Mouse (Mus musculus) bone marrow, adult 2 months (tissue): Measurements from ENCODE around the gene Stn1.

Source experiments
- CTCF ChIP-seq: fragments of 200-500 bp; IDR thresholded peaks from 2 replicates; pipeline ENCODE4 v1.5.1; 2011; ENCODE audit warnings: low read length, control low read depth; ENCODE audit not compliant: control insufficient read depth, insufficient read depth
- POLR2A ChIP-seq: fragments of 200-500 bp; IDR thresholded peaks from 2 replicates; pipeline ENCODE4 v1.6.1; 2011; ENCODE audit warnings: low read depth, mild to moderate bottlenecking, control low read depth, low read length, borderline replicate concordance; ENCODE audit not compliant: control insufficient read depth

GRCm38 (mm10) chr19:47461838-47462237, 75.5 kb downstream of the Stn1 start:
- TF ChIP-seq POLR2A = no peak
- no peak for TF ChIP-seq CTCF
